Mouse (Mus musculus) thymus, adult 2 months (tissue): ENCODE measurements around the gene Pced1b.

Source experiments
- CTCF ChIP-seq: fragments of 200-500 bp; IDR thresholded peaks from 2 replicates; pipeline ENCODE4 v1.5.1; 2012; ENCODE audit warnings: mild to moderate bottlenecking, control low read depth, low read length, moderate library complexity, borderline replicate concordance; ENCODE audit not compliant: control insufficient read depth, poor library complexity, insufficient read depth; ENCODE audit errors: extremely low read depth
- POLR2A ChIP-seq: fragments of 200-500 bp; IDR thresholded peaks from 2 replicates; pipeline ENCODE4 v1.6.1; 2012; ENCODE audit warnings: mild to moderate bottlenecking, low read length, control low read depth, moderate library complexity; ENCODE audit not compliant: control insufficient read depth, poor library complexity, insufficient read depth; ENCODE audit errors: extremely low read depth

DNA sequence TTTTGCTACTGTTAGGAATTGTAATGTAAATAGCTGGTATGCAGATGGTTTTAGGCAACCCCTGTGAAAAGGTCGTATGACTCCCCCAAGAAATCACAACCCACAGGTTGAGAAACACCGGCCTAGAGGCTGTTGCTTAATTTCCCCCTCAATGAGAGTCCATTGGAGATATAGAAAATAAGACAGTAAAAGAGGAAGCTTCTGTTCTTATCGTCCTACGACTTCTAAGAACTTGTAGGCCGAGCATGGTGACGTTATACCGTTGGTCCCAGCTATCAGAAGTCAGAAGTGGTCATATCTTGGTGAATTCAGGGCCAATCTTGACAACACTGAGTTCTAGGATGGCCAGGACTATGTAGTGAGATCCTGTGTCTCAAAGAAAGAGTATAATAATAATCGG, 65.0 kb downstream of the Pced1b start:
- TF ChIP-seq CTCF (no peak), POLR2A (no peak)
